Mouse (Mus musculus) testis, adult 2 months (tissue): ENCODE results near the gene Serpinb11. TPM values are rescaled to one million over a fixed set of nuclear protein-coding genes. Genes with fewer than 3 reads are reported as not detected.

Experiments used
- H3K27ac ChIP-seq: fragments of 200-500 bp; 2 replicates; pipeline ENCODE4 v1.5.1; 2012; ENCODE audit warnings: low read depth, low read length; ENCODE audit not compliant: control insufficient read depth, insufficient read depth
- H3K27me3 ChIP-seq: fragments of 200-500 bp; 2 replicates; pipeline ENCODE4 v1.6.1; 2012; ENCODE audit warnings: mild to moderate bottlenecking, low read length, moderate library complexity; ENCODE audit not compliant: control insufficient read depth, insufficient read depth
- H3K36me3 ChIP-seq: fragments of 200-500 bp; 2 replicates; pipeline ENCODE4 v1.6.1; 2012; ENCODE audit warnings: mild to moderate bottlenecking, low read length; ENCODE audit not compliant: control insufficient read depth, insufficient read depth
- H3K4me1 ChIP-seq: fragments of 200-500 bp; 2 replicates; pipeline ENCODE4 v1.6.1; 2012; ENCODE audit warnings: low read length; ENCODE audit not compliant: control insufficient read depth, insufficient read depth
- H3K4me3 ChIP-seq: fragments of 200-500 bp; 2 replicates; pipeline ENCODE4 v1.5.1; 2012; ENCODE audit warnings: low read depth, mild to moderate bottlenecking, low read length, moderate library complexity, mixed read lengths; ENCODE audit not compliant: control insufficient read depth
- CTCF ChIP-seq: fragments of 200-500 bp; IDR thresholded peaks from 2 replicates; pipeline ENCODE4 v1.5.1; 2012; ENCODE audit warnings: low read depth, mild to moderate bottlenecking, inconsistent platforms, low read length, moderate library complexity; ENCODE audit not compliant: control insufficient read depth, insufficient read depth, insufficient replicate concordance
- POLR2A ChIP-seq: fragments of 200-500 bp; IDR thresholded peaks from 2 replicates; pipeline ENCODE4 v1.6.1; 2012; ENCODE audit warnings: low read depth, mild to moderate bottlenecking, inconsistent platforms, low read length, moderate library complexity; ENCODE audit not compliant: control insufficient read depth
- polyA plus RNA-seq: library from polyadenylated mRNA; depleted of rRNA; stranded (reverse); fragments of >200 nt; gene quantifications from 2 replicates; pipeline ENCODE4 v1.2.3, GENCODE M21; 2012; rRNA removed

Serpinb11 gene
- not detected in 2 replicates for polyA plus RNA-seq

DNA sequence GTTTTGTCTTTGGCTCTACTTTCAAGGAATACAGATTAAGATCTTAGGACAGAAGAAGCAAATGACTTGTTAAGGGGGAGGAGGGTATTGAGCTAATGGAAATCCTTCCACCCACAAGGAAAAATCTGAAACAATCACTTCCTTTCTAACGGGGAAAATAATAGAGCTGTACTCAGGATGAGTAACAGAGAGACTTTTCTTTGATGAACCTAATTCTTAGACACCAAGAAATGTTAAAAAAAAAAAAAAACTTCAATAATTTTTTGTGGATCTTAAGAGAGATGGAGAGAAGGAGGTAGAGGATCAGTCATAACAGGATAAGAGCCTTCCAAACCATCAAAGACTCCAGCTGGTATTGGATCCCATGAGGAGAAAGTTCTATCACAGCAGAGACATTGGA, at the start of gene Serpinb11:
Gene Serpinb11, plus strand, starts transcription at position 301 of the 400 bp plus-strand sequence.
- no peaks in the 10 kb centered on the region for H3K27me3 ChIP-seq
- TF ChIP-seq POLR2A (no peak), CTCF (no peak)
- no peak within 1 kb of the TSS for H3K27ac ChIP-seq
- no peaks in the 10 kb centered on the region for H3K36me3 ChIP-seq
- H3K4me1 ChIP-seq, result no peaks in the 10 kb centered on the region
- no peak within 1 kb of the TSS for H3K4me3 ChIP-seq

DNA sequence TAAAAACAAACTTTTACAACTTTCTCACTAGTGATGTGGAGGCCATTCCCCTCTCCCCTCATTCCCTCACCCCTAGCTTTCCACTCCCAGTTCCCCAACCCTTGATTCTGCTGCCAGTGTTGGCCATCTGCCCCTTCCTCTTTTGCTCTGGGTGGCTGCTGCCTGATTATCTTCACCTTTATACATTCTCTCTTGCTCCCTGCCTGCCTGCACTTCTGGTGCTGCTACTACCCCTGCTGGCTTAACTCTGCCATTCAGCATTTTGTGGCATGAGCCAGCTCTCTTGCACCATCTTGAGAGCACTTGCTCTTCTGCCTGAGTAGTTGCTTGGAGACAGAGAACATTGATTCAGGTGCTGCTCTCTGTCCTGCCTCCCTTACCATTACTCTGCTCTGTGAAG, 15.0 kb upstream of the Serpinb11 start:
- Histone ChIP-seq H3K36me3 (no peaks in the 10 kb centered on the region), H3K4me1 (no peaks in the 10 kb centered on the region), H3K4me3 (no peak overlapping the region), H3K27me3 (no peaks in the 10 kb centered on the region), H3K27ac (no peak overlapping the region)
- TF ChIP-seq CTCF (peak; percentile 24; the same call in 1 of the 2 replicates), POLR2A (no peak)

- Histone ChIP-seq H3K36me3 (no peaks in the 10 kb centered on the region), H3K4me1 (no peaks in the 10 kb centered on the region), H3K27me3 (no peaks in the 10 kb centered on the region), H3K27ac (no peak overlapping the region), H3K4me3 (no peak overlapping the region)
- no peak for TF ChIP-seq CTCF
- no peak for TF ChIP-seq POLR2A
These were observed 14.2 kb upstream of the Serpinb11 start for GRCm38 (mm10) chr1:107346788-107347187.

DNA sequence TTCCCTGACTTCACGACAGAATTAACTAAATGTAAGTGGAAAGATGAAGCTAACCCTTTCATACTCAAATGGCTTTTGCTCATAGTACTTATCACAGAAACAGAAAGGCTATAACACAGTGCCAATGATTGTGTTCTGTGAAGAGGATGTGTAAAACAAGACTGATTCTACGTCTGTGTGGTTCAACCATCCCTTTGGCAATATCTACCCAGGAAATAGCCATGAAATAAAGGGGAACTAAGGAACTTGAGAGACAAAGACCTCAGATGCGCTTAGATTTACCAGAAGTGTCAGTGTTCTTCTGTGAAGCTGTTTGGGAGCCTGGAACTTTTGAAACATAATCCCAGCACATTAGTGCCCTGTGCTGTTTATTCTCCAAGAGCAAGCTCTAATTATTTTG, 10.6 kb upstream of the Serpinb11 start:
- no peaks in the 10 kb centered on the region for H3K4me1 ChIP-seq
- no peak overlapping the region for H3K4me3 ChIP-seq
- no peaks in the 10 kb centered on the region for H3K27me3 ChIP-seq
- H3K36me3 ChIP-seq, result no peaks in the 10 kb centered on the region
- H3K27ac ChIP-seq, result no peak overlapping the region
- TF ChIP-seq CTCF, result no peak
- no peak for TF ChIP-seq POLR2A

DNA sequence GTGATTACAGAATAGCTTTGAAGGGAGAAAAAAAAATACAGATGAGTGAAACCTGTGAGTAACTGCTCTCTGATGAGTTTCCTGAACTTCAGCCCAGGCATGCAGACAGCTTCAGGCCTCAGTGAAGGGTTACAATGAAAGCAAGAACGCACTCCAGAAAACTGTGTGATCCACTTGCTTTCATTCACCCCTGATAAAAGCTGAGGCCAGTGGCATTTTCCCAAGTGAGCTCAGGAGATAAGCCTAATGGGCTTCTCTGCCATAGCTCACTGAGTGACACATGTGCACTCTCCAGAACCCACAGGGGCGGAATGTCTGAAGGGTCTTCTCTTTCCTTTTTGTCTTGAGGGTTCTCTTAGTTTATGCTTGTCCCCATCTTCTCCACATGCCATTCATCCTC, 9.9 kb upstream of the Serpinb11 start:
- no peaks in the 10 kb centered on the region for H3K4me1 ChIP-seq
- no peaks in the 10 kb centered on the region for H3K36me3 ChIP-seq
- no peak overlapping the region for H3K4me3 ChIP-seq
- no peak for TF ChIP-seq POLR2A
- no peak for TF ChIP-seq CTCF
- H3K27ac ChIP-seq, result no peak overlapping the region
- no peaks in the 10 kb centered on the region for H3K27me3 ChIP-seq

DNA sequence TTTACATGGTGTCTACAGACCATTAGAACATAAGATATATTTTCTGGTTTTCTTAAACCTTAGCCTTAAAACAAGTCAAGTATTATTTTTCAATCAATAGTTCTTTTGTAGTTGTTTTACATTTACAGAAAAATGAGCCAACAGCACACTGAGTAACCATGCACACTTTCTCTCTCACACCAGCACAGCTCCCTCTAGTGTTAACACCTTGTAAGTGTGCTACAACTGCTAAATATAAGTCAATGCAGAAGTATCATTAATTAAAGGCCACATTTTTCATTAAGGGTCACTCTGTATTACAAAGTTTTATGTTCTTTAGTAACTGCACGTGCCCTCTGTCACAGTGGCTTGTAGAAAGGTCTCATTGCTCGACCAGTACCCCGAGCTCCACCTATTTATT, 8.0 kb upstream of the Serpinb11 start:
- Histone ChIP-seq H3K4me1 (no peaks in the 10 kb centered on the region), H3K4me3 (no peak overlapping the region), H3K27me3 (no peaks in the 10 kb centered on the region), H3K36me3 (no peaks in the 10 kb centered on the region), H3K27ac (no peak overlapping the region)
- TF ChIP-seq POLR2A (no peak), CTCF (no peak)

DNA sequence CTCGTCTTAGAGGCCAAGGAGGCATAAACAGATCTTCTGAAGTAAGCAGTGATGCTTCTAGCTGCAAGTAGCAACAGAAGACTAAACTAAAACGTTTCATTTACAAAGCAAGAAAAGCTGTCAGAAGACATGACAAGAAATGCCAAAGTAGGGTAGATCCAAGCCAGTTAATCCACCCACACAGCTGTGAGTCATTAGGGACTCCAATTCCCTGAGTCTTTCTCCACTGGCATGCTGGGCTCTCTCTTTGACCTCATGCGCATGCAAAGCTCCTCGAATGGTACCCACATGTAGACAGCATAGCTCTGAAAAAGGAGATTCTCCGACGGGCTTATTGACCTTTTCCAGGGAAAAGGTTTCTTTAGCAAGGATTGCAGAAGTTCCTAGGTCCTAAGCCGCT, 5.0 kb downstream of the Serpinb11 start:
- H3K27ac ChIP-seq, result no peak overlapping the region

GRCm38 (mm10) chr1:107368944-107369343, 7.9 kb downstream of the Serpinb11 start:
- Histone ChIP-seq H3K27me3 (no peaks in the 10 kb centered on the region), H3K36me3 (no peaks in the 10 kb centered on the region), H3K4me3 (no peak overlapping the region), H3K4me1 (no peaks in the 10 kb centered on the region), H3K27ac (no peak overlapping the region)
- TF ChIP-seq POLR2A (no peak), CTCF (no peak)

More for the DNA sequence above, 5.0 kb downstream of the Serpinb11 start:
- Histone ChIP-seq H3K4me3 (no peak overlapping the region), H3K36me3 (no peaks in the 10 kb centered on the region), H3K27me3 (no peaks in the 10 kb centered on the region), H3K4me1 (no peaks in the 10 kb centered on the region)
- TF ChIP-seq POLR2A (no peak), CTCF (no peak)
